Mouse (Mus musculus) limb, embryonic 11.5 days (tissue): Measurements from ENCODE around the gene Galnt4. TPM values are rescaled to one million over a fixed set of nuclear protein-coding genes. Genes with fewer than 3 reads are reported as not detected.
A peak's percentile ranks its signal among the peaks of the same experiment; 100 is the strongest.
"Not testable (repeated sequence)": the region's sequence is repeated elsewhere in the genome, so short reads cannot be mapped to it uniquely, and the experiment has no call there.

Experiments used
- ATAC-seq: fragments of 200-750 bp; cut with Nextera tagmentation; 2 replicates; pipeline ENCODE4 v1.8.0; 2017; ENCODE audit warnings: low read depth; ENCODE audit not compliant: insufficient number of reproducible peaks, low FRiP score, low TSS enrichment
- DNase-seq: peaks from one replicate; pipeline ENCODE4 v3.0.0-alpha.2; 2015; ENCODE audit warnings: low spot score
- H3K27ac ChIP-seq: fragments of 300-500 bp; sonication (generic); replicated peaks from 2 replicates; pipeline ENCODE4 v1.5.1; 2014; ENCODE audit warnings: low read depth, mild to moderate bottlenecking, low read length
- H3K27me3 ChIP-seq: fragments of 300-500 bp; sonication (generic); 2 replicates; pipeline ENCODE4 v1.6.1; 2014; ENCODE audit warnings: mild to moderate bottlenecking, low read length, mixed read lengths; ENCODE audit not compliant: control insufficient read depth, insufficient read depth
- H3K36me3 ChIP-seq: fragments of 300-500 bp; sonication (generic); 2 replicates; pipeline ENCODE4 v1.6.1; 2014; ENCODE audit warnings: mild to moderate bottlenecking, low read length, moderate library complexity, mixed read lengths; ENCODE audit not compliant: control insufficient read depth, insufficient read depth
- H3K4me1 ChIP-seq: fragments of 300-500 bp; sonication (generic); 2 replicates; pipeline ENCODE4 v1.6.1; 2014; ENCODE audit warnings: low read length, mixed read lengths; ENCODE audit not compliant: control insufficient read depth, insufficient read depth
- H3K4me2 ChIP-seq: fragments of 300-500 bp; sonication (generic); 2 replicates; pipeline ENCODE4 v1.6.1; 2014; ENCODE audit warnings: low read depth, mild to moderate bottlenecking, moderate library complexity; ENCODE audit not compliant: severe bottlenecking
- H3K4me3 ChIP-seq: fragments of 300-500 bp; sonication (generic); 2 replicates; pipeline ENCODE4 v1.5.1; 2014; ENCODE audit warnings: low read depth, low read length
- H3K9ac ChIP-seq: fragments of 300-500 bp; sonication (generic); 2 replicates; pipeline ENCODE4 v1.6.1; 2014; ENCODE audit warnings: mild to moderate bottlenecking, low read length
- H3K9me3 ChIP-seq: fragments of 300-500 bp; sonication (generic); 2 replicates; pipeline ENCODE4 v1.6.1; 2016; ENCODE audit warnings: low read length; ENCODE audit not compliant: control insufficient read depth
- WGBS: fragments of 180-500 bp; shearing (Covaris S2); extraction: QIAGEN DNeasy Blood & Tissue Kit; methylation state at CpG from one replicate; pipeline ENCODE4 v1.1.7; 2014; 5-methylcytosine and 5-hydroxymethylcytosine counted together
- polyA plus RNA-seq: library from polyadenylated mRNA; unstranded; fragments of >200 nt; fragmentation: Nextera tagmentation; extraction: Ambion mirVana; gene quantifications from 2 replicates; pipeline ENCODE4 v1.2.1, GENCODE M21; 2014

The Galnt4 gene
- polyA plus RNA-seq, 1 experiment from 2014 or later = 5.8 TPM

DNA sequence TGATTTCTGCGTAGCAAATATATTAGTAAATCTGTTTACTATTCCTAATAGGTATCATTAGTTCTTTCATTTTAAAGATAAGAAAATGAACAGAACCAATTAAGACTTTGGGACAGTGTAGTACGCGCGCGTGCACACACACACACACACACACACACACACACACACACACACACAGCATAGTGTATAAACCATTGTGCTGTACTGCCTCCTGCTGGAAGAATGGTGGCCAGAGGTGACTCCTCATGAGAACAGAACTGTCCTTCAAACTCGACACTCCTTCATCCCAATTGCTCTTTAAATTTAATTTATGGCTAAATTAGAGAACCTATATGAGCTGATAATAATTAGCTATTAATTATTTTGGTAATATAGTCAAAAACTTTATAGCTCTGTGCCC, 44.1 kb downstream of the Galnt4 start:
- WGBS = 92% methylated on average over 6 of the region's 6 CpGs
- Histone ChIP-seq H3K36me3 (no peaks in the 10 kb centered on the region), H3K27ac (no peak overlapping the region), H3K9ac (no peak overlapping the region), H3K9me3 (no peaks in the 10 kb centered on the region), H3K4me3 (no peak overlapping the region), H3K4me1 (no peaks in the 10 kb centered on the region), H3K4me2 (no peak overlapping the region), H3K27me3 (no peaks in the 10 kb centered on the region)
- ATAC-seq (no peak), DNase-seq (no peak)

GRCm38 (mm10) chr10:99154635-99155034, 46.7 kb downstream of the Galnt4 start:
- Histone ChIP-seq H3K4me1 (no peaks in the 10 kb centered on the region), H3K27me3 (no peaks in the 10 kb centered on the region), H3K4me2 (no peak overlapping the region), H3K9me3 (no peaks in the 10 kb centered on the region), H3K4me3 (no peak overlapping the region), H3K36me3 (no peaks in the 10 kb centered on the region), H3K27ac (no peak overlapping the region), H3K9ac (no peak overlapping the region)
- no peak for DNase-seq
- 86% methylated on average over 8 of the region's 8 CpGs for WGBS
- ATAC-seq = no peak

GRCm38 (mm10) chr10:99156808-99157207, 48.8 kb downstream of the Galnt4 start:
- WGBS = 94% methylated on average over 5 of the region's 5 CpGs
- Histone ChIP-seq H3K4me2 (no peak overlapping the region), H3K9me3 (no peaks in the 10 kb centered on the region), H3K9ac (no peak overlapping the region), H3K27me3 (no peaks in the 10 kb centered on the region), H3K36me3 (peaks cover 3% of the 10 kb centered on the region; the same call in 1 of the 2 replicates), H3K4me1 (no peaks in the 10 kb centered on the region), H3K27ac (no peak overlapping the region), H3K4me3 (no peak overlapping the region)
- DNase-seq (peak; percentile 23), ATAC-seq (no peak)

DNA sequence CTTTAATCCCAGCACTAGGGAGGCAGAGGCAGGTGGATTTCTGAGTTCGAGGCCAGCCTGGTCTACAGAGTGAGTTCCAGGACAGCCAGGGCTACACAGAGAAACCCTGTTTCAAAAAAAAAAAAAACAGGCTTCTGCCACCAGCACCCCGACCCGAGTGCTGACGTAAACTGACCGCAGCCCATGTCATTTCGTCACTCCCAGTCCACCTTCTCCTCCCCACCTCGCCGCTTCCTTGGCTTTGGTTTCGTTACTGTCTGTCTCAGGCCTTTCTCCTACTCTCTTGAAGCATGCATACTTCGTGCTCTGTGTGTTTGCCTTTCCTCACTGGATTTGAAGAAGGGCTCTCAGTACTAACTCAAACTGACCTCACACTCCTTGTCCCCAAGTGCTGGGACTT, 49.7 kb downstream of the Galnt4 start:
- H3K4me3 ChIP-seq, H3K36me3 ChIP-seq, H3K9ac ChIP-seq, H3K4me1 ChIP-seq, DNase-seq, H3K9me3 ChIP-seq, H3K27ac ChIP-seq, H3K4me2 ChIP-seq, ATAC-seq, H3K27me3 ChIP-seq: not testable (repeated sequence)
- 91% methylated on average over 10 of the region's 10 CpGs for WGBS

DNA sequence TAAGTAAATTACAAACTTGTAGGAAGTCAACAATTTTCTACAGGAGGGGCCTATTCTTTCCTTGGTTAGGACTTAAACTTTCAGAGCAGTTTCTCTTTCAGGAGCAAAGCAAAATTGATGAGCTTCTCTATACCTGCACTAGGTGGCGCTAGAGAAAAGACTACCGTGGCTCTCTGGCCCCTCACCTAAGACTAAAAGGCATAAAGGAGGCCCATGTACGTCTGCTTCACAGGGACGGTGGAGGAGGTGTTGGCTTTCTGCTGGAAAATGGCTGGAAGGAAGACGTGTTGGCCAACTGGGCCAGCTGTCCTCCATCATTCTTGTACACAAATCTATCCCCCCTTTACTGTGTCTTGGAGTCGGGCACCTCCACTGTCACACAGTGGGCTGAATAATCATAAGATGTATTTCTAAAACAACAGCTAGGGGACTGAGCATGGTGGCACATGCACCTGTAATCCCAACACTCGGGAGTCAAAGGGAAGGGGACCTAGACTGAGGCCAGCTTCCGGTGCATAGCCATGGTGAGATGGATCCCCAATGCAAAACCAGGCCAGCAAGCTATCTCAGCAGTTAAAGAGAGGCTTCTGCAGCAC, 54.1 kb downstream of the Galnt4 start:
- Histone ChIP-seq H3K4me3 (no peak overlapping the region), H3K36me3 (peaks cover 3% of the 10 kb centered on the region; the same call in 1 of the 2 replicates), H3K9ac (no peak overlapping the region), H3K4me2 (no peak overlapping the region), H3K27ac (no peak overlapping the region), H3K27me3 (no peaks in the 10 kb centered on the region), H3K9me3 (no peaks in the 10 kb centered on the region), H3K4me1 (no peaks in the 10 kb centered on the region)
- peak; percentile 58 for DNase-seq
- WGBS = 38% methylated on average over 8 of the region's 8 CpGs
- ATAC-seq = no peak

Other genes with a start within 250 kb of the Galnt4 start
- 92.1 and 96.2 TPM in 2 replicates for gene Atp2b1, start 193.8 kb upstream of the Galnt4 start, polyA plus RNA-seq
- gene Poc1b, start 1.1 kb upstream of the Galnt4 start, polyA plus RNA-seq = 48.3 and 48.4 TPM in 2 replicates
- gene Phxr2, start 18.2 kb downstream of the Galnt4 start, polyA plus RNA-seq = not detected in 2 replicates
- gene Dusp6, start 155.1 kb downstream of the Galnt4 start, polyA plus RNA-seq = 187 and 207 TPM in 2 replicates